Mouse (Mus musculus): ENCODE data around the gene Afdn. TPM values are rescaled to one million over a fixed set of nuclear protein-coding genes. Genes with fewer than 3 reads are reported as not detected.
"Not testable (repeated sequence)": the region's sequence is repeated elsewhere in the genome, so short reads cannot be mapped to it uniquely, and the experiment has no call there.

The Afdn gene
- polyA plus RNA-seq, 1 experiment from 2014 or later: 84.6 TPM

GRCm38 (mm10) chr17:13763819-13764218 is 3.5 kb downstream of the Afdn start:
- no peak overlapping the region for H3K27ac ChIP-seq (ENCODE audit: low read length)
- H3K9ac ChIP-seq (replicated peaks; ENCODE audit: low read depth, low read length): no peak overlapping the region
- no peak for ATAC-seq (ENCODE audit: insufficient number of reproducible peaks, insufficient read depth, low FRiP score, low read depth)
- H3K4me1 ChIP-seq (ENCODE audit: control insufficient read depth, insufficient read depth, low read length): no peaks in the 10 kb centered on the region
- no peaks in the 10 kb centered on the region for H3K9me3 ChIP-seq (ENCODE audit: control insufficient read depth, low read depth, low read length)
- no peaks in the 10 kb centered on the region for H3K36me3 ChIP-seq (ENCODE audit: control insufficient read depth, insufficient read depth, low read length)
- no peak overlapping the region for H3K4me2 ChIP-seq (replicated peaks; ENCODE audit: low read depth, low read length)
- no peaks in the 10 kb centered on the region for H3K27me3 ChIP-seq (ENCODE audit: control insufficient read depth, insufficient read depth, low read length)
- no peak overlapping the region for H3K4me3 ChIP-seq (ENCODE audit: low read depth, low read length)
- 68% methylated on average over 1 of the region's 1 CpGs for WGBS

- not testable (repeated sequence) for H3K27me3 ChIP-seq (ENCODE audit: control insufficient read depth, insufficient read depth, low read length); ATAC-seq (ENCODE audit: insufficient number of reproducible peaks, insufficient read depth, low FRiP score, low read depth); H3K4me2 ChIP-seq (replicated peaks; ENCODE audit: low read depth, low read length); H3K4me1 ChIP-seq (ENCODE audit: control insufficient read depth, insufficient read depth, low read length); H3K9ac ChIP-seq (replicated peaks; ENCODE audit: low read depth, low read length); H3K36me3 ChIP-seq (ENCODE audit: control insufficient read depth, insufficient read depth, low read length); H3K4me3 ChIP-seq (ENCODE audit: low read depth, low read length); H3K9me3 ChIP-seq (ENCODE audit: control insufficient read depth, low read depth, low read length); H3K27ac ChIP-seq (ENCODE audit: low read length)
- 86% methylated on average over 2 of the region's 2 CpGs for WGBS
Observed at GRCm38 (mm10) chr17:13764911-13765310, 4.6 kb downstream of the Afdn start.

- Histone ChIP-seq H3K27ac (ENCODE audit: low read length) (no peak overlapping the region), H3K36me3 (ENCODE audit: control insufficient read depth, insufficient read depth, low read length) (no peaks in the 10 kb centered on the region), H3K4me2 (replicated peaks; ENCODE audit: low read depth, low read length) (no peak overlapping the region), H3K9me3 (ENCODE audit: control insufficient read depth, low read depth, low read length) (no peaks in the 10 kb centered on the region), H3K27me3 (ENCODE audit: control insufficient read depth, insufficient read depth, low read length) (no peaks in the 10 kb centered on the region), H3K9ac (replicated peaks; ENCODE audit: low read depth, low read length) (no peak overlapping the region), H3K4me3 (ENCODE audit: low read depth, low read length) (no peak overlapping the region), H3K4me1 (ENCODE audit: control insufficient read depth, insufficient read depth, low read length) (no peaks in the 10 kb centered on the region)
- 73% methylated on average over 1 of the region's 1 CpGs for WGBS
- no peak for ATAC-seq (ENCODE audit: insufficient number of reproducible peaks, insufficient read depth, low FRiP score, low read depth)
Observed at GRCm38 (mm10) chr17:13768531-13768930, 8.2 kb downstream of the Afdn start.

- ATAC-seq (ENCODE audit: insufficient number of reproducible peaks, insufficient read depth, low FRiP score, low read depth): no peak
- H3K27ac ChIP-seq (ENCODE audit: low read length): no peak overlapping the region
- H3K36me3 ChIP-seq (ENCODE audit: control insufficient read depth, insufficient read depth, low read length): no peaks in the 10 kb centered on the region
- H3K9me3 ChIP-seq (ENCODE audit: control insufficient read depth, low read depth, low read length): no peaks in the 10 kb centered on the region
- H3K4me2 ChIP-seq (replicated peaks; ENCODE audit: low read depth, low read length): no peak overlapping the region
- no peak overlapping the region for H3K9ac ChIP-seq (replicated peaks; ENCODE audit: low read depth, low read length)
- no peaks in the 10 kb centered on the region for H3K27me3 ChIP-seq (ENCODE audit: control insufficient read depth, insufficient read depth, low read length)
- no peak overlapping the region for H3K4me3 ChIP-seq (ENCODE audit: low read depth, low read length)
- no peaks in the 10 kb centered on the region for H3K4me1 ChIP-seq (ENCODE audit: control insufficient read depth, insufficient read depth, low read length)
- WGBS: 91% methylated on average over 3 of the region's 3 CpGs
Observed at GRCm38 (mm10) chr17:13769256-13769655, 8.9 kb downstream of the Afdn start.

- Histone ChIP-seq H3K4me1 (ENCODE audit: control insufficient read depth, insufficient read depth, low read length) (no peaks in the 10 kb centered on the region), H3K9me3 (ENCODE audit: control insufficient read depth, low read depth, low read length) (no peaks in the 10 kb centered on the region), H3K9ac (replicated peaks; ENCODE audit: low read depth, low read length) (no peak overlapping the region), H3K4me3 (ENCODE audit: low read depth, low read length) (no peak overlapping the region), H3K4me2 (replicated peaks; ENCODE audit: low read depth, low read length) (no peak overlapping the region), H3K27ac (ENCODE audit: low read length) (no peak overlapping the region), H3K36me3 (ENCODE audit: control insufficient read depth, insufficient read depth, low read length) (no peaks in the 10 kb centered on the region), H3K27me3 (ENCODE audit: control insufficient read depth, insufficient read depth, low read length) (no peaks in the 10 kb centered on the region)
- 57% methylated on average over 2 of the region's 2 CpGs for WGBS
- no peak for ATAC-seq (ENCODE audit: insufficient number of reproducible peaks, insufficient read depth, low FRiP score, low read depth)
Observed at GRCm38 (mm10) chr17:13777676-13778075, 17.3 kb downstream of the Afdn start.

- no peaks in the 10 kb centered on the region for H3K27me3 ChIP-seq (ENCODE audit: control insufficient read depth, insufficient read depth, low read length)
- H3K36me3 ChIP-seq (ENCODE audit: control insufficient read depth, insufficient read depth, low read length): no peaks in the 10 kb centered on the region
- H3K9me3 ChIP-seq (ENCODE audit: control insufficient read depth, low read depth, low read length): no peaks in the 10 kb centered on the region
- no peak overlapping the region for H3K27ac ChIP-seq (ENCODE audit: low read length)
- H3K4me3 ChIP-seq (ENCODE audit: low read depth, low read length): no peak overlapping the region
- H3K4me2 ChIP-seq (replicated peaks; ENCODE audit: low read depth, low read length): no peak overlapping the region
- no peak for ATAC-seq (ENCODE audit: insufficient number of reproducible peaks, insufficient read depth, low FRiP score, low read depth)
- H3K4me1 ChIP-seq (ENCODE audit: control insufficient read depth, insufficient read depth, low read length): no peaks in the 10 kb centered on the region
- 92% methylated on average over 1 of the region's 1 CpGs for WGBS
- H3K9ac ChIP-seq (replicated peaks; ENCODE audit: low read depth, low read length): no peak overlapping the region
Observed at GRCm38 (mm10) chr17:13778865-13779264, 18.5 kb downstream of the Afdn start.

- no peak overlapping the region for H3K4me2 ChIP-seq (replicated peaks; ENCODE audit: low read depth, low read length)
- no peak overlapping the region for H3K27ac ChIP-seq (ENCODE audit: low read length)
- no peak for ATAC-seq (ENCODE audit: insufficient number of reproducible peaks, insufficient read depth, low FRiP score, low read depth)
- H3K9ac ChIP-seq (replicated peaks; ENCODE audit: low read depth, low read length): no peak overlapping the region
- H3K9me3 ChIP-seq (ENCODE audit: control insufficient read depth, low read depth, low read length): no peaks in the 10 kb centered on the region
- H3K4me1 ChIP-seq (ENCODE audit: control insufficient read depth, insufficient read depth, low read length): no peaks in the 10 kb centered on the region
- H3K4me3 ChIP-seq (ENCODE audit: low read depth, low read length): no peak overlapping the region
- no peaks in the 10 kb centered on the region for H3K27me3 ChIP-seq (ENCODE audit: control insufficient read depth, insufficient read depth, low read length)
- WGBS: 85% methylated on average over 5 of the region's 5 CpGs
- H3K36me3 ChIP-seq (ENCODE audit: control insufficient read depth, insufficient read depth, low read length): no peaks in the 10 kb centered on the region
Observed at GRCm38 (mm10) chr17:13781948-13782347, 21.6 kb downstream of the Afdn start.

- 61% methylated on average over 1 of the region's 1 CpGs for WGBS
- Histone ChIP-seq H3K4me3 (ENCODE audit: low read depth, low read length) (no peak overlapping the region), H3K4me2 (replicated peaks; ENCODE audit: low read depth, low read length) (no peak overlapping the region), H3K4me1 (ENCODE audit: control insufficient read depth, insufficient read depth, low read length) (no peaks in the 10 kb centered on the region), H3K27ac (ENCODE audit: low read length) (no peak overlapping the region), H3K9me3 (ENCODE audit: control insufficient read depth, low read depth, low read length) (no peaks in the 10 kb centered on the region), H3K36me3 (ENCODE audit: control insufficient read depth, insufficient read depth, low read length) (no peaks in the 10 kb centered on the region), H3K9ac (replicated peaks; ENCODE audit: low read depth, low read length) (no peak overlapping the region), H3K27me3 (ENCODE audit: control insufficient read depth, insufficient read depth, low read length) (no peaks in the 10 kb centered on the region)
- ATAC-seq (ENCODE audit: insufficient number of reproducible peaks, insufficient read depth, low FRiP score, low read depth): no peak
Observed at GRCm38 (mm10) chr17:13783469-13783868, 23.1 kb downstream of the Afdn start.

GRCm38 (mm10) chr17:13790033-13790432 is 29.7 kb downstream of the Afdn start:
- not testable (repeated sequence) for H3K27me3 ChIP-seq (ENCODE audit: control insufficient read depth, insufficient read depth, low read length); H3K4me1 ChIP-seq (ENCODE audit: control insufficient read depth, insufficient read depth, low read length); H3K9ac ChIP-seq (replicated peaks; ENCODE audit: low read depth, low read length); H3K4me3 ChIP-seq (ENCODE audit: low read depth, low read length); H3K36me3 ChIP-seq (ENCODE audit: control insufficient read depth, insufficient read depth, low read length); ATAC-seq (ENCODE audit: insufficient number of reproducible peaks, insufficient read depth, low FRiP score, low read depth); H3K4me2 ChIP-seq (replicated peaks; ENCODE audit: low read depth, low read length); H3K9me3 ChIP-seq (ENCODE audit: control insufficient read depth, low read depth, low read length); H3K27ac ChIP-seq (ENCODE audit: low read length)
- 83% methylated on average over 2 of the region's 2 CpGs for WGBS

Data from stomach, embryonic 14.5 days (tissue).